Mouse (Mus musculus) limb, embryonic 10.5 days (tissue): ENCODE measurements around the gene Dpf3. TPM values are rescaled to one million over a fixed set of nuclear protein-coding genes. Genes with fewer than 3 reads are reported as not detected.

Experiments
- DNase-seq: peaks from one replicate; pipeline ENCODE4 v3.0.0-alpha.2; 2017; ENCODE audit warnings: low spot score
- H3K27ac ChIP-seq: fragments of 300-500 bp; sonication (generic); 2 replicates; pipeline ENCODE4 v1.5.1; 2016; ENCODE audit warnings: mild to moderate bottlenecking
- H3K27me3 ChIP-seq: fragments of 300-500 bp; sonication (generic); 2 replicates; pipeline ENCODE4 v1.6.1; 2016; ENCODE audit warnings: low read depth, mild to moderate bottlenecking; ENCODE audit not compliant: poor library complexity, severe bottlenecking
- H3K36me3 ChIP-seq: fragments of 300-500 bp; sonication (generic); 2 replicates; pipeline ENCODE4 v1.6.1; 2016; ENCODE audit warnings: mild to moderate bottlenecking, moderate library complexity
- H3K4me1 ChIP-seq: fragments of 300-500 bp; sonication (generic); 2 replicates; pipeline ENCODE4 v1.6.1; 2016
- H3K4me3 ChIP-seq: fragments of 300-500 bp; sonication (generic); 2 replicates; pipeline ENCODE4 v1.5.1; 2016; ENCODE audit warnings: mild to moderate bottlenecking, moderate library complexity
- H3K9me3 ChIP-seq: fragments of 300-500 bp; sonication (generic); replicated peaks from 2 replicates; pipeline ENCODE4 v1.6.1; 2016; ENCODE audit warnings: mild to moderate bottlenecking
- WGBS: fragments of 180-500 bp; shearing (Covaris S2); methylation state at CpG from one replicate; pipeline ENCODE4 v1.1.7; 2016; 5-methylcytosine and 5-hydroxymethylcytosine counted together
- polyA plus RNA-seq: library from polyadenylated mRNA; unstranded; fragments of >200 nt; fragmentation: Nextera tagmentation; extraction: Ambion mirVana; gene quantifications from 2 replicates; pipeline ENCODE4 v1.2.1, GENCODE M21; 2016

Dpf3 gene
- polyA plus RNA-seq, 1 experiment from 2014 or later: 2.6 TPM

- Histone ChIP-seq H3K36me3 (no peaks in the 10 kb centered on the region), H3K27ac (peak within 1 kb of the TSS; percentile 86), H3K4me1 (peaks cover 39% of the 10 kb centered on the region), H3K4me3 (peak within 1 kb of the TSS; percentile 80), H3K27me3 (no peaks in the 10 kb centered on the region), H3K9me3 (no peaks in the 10 kb centered on the region)
- peak; percentile 94 for DNase-seq
- WGBS: under 1% methylated on average over 32 of the region's 32 CpGs
Observed at GRCm38 (mm10) chr12:83520311-83520890, 32.9 kb upstream of the Dpf3 start, which contains the start of gene Dcaf4. TSS of gene Dcaf4 (plus strand) at chr12:83520466.

DNA sequence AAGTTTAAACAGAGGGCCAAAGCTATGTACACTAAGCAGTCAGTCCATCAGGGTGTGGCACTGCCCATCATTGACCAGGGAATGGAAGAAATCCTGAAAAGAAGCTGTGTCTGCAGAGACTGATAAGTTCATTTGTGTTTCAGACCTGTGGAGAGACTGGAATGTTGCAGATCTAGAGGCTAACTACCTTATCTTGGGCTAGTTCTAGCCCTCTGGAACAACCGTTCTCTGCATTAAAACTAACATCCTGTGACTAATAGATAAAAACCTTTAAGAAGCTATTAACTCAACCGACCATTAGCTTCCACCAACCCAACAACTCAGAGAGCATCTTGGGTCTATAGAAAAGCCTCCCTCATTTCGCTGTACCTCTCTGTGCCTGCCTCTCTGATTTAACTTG, 30.1 kb upstream of the Dpf3 start:
- 81% methylated on average over 3 of the region's 3 CpGs for WGBS
- Histone ChIP-seq H3K4me3 (no peak overlapping the region), H3K27ac (no peak overlapping the region), H3K4me1 (peaks cover 43% of the 10 kb centered on the region), H3K27me3 (no peaks in the 10 kb centered on the region), H3K36me3 (no peaks in the 10 kb centered on the region), H3K9me3 (no peaks in the 10 kb centered on the region)
- DNase-seq: no peak

GRCm38 (mm10) chr12:83514216-83514615, 26.7 kb upstream of the Dpf3 start:
- peaks cover 28% of the 10 kb centered on the region for H3K4me1 ChIP-seq
- no peak for DNase-seq
- WGBS: 78% methylated on average over 4 of the region's 4 CpGs
- no peak overlapping the region for H3K27ac ChIP-seq
- no peak overlapping the region for H3K4me3 ChIP-seq
- H3K9me3 ChIP-seq: no peaks in the 10 kb centered on the region
- H3K36me3 ChIP-seq: no peaks in the 10 kb centered on the region
- no peaks in the 10 kb centered on the region for H3K27me3 ChIP-seq

DNA sequence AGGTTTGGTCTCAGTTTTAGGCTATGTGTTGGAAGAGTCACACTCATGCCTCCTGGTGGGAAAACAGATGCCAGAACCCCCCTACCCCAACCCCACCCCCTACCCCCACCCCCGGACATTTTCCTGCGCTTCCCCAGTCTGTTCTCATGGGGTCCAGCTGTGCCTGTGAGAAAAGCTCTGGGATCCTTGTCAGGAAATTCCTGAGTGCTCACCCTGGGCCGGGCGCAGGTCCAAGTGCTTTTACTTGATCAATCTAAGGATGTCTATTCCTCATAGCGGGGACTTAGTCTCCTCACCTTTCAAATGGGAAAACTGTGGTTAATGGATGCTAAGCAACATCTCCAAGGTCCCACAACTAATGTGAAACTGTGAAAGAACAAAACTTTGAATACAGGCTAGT, 25.7 kb upstream of the Dpf3 start:
- Histone ChIP-seq H3K36me3 (no peaks in the 10 kb centered on the region), H3K27me3 (no peaks in the 10 kb centered on the region), H3K4me1 (peaks cover 28% of the 10 kb centered on the region), H3K9me3 (no peaks in the 10 kb centered on the region), H3K4me3 (0 out of 2 replicates have a peak overlapping the region, but pooled peaks have one; percentile 5), H3K27ac (no peak overlapping the region; the same call in 1 of the 2 replicates)
- WGBS: 41% methylated on average over 5 of the region's 5 CpGs
- DNase-seq: no peak

- Histone ChIP-seq H3K27ac (no peak overlapping the region; the same call in 1 of the 2 replicates), H3K9me3 (no peaks in the 10 kb centered on the region), H3K36me3 (no peaks in the 10 kb centered on the region), H3K4me1 (peaks cover 28% of the 10 kb centered on the region), H3K4me3 (0 out of 2 replicates have a peak overlapping the region, but pooled peaks have one; percentile 5), H3K27me3 (no peaks in the 10 kb centered on the region)
- no peak for DNase-seq
- 30% methylated on average over 4 of the region's 4 CpGs for WGBS
Observed at GRCm38 (mm10) chr12:83512783-83513182, 25.3 kb upstream of the Dpf3 start.

- 86% methylated on average over 5 of the region's 5 CpGs for WGBS
- Histone ChIP-seq H3K4me1 (peaks cover 21% of the 10 kb centered on the region), H3K36me3 (no peaks in the 10 kb centered on the region), H3K9me3 (no peaks in the 10 kb centered on the region), H3K27me3 (no peaks in the 10 kb centered on the region), H3K27ac (no peak overlapping the region), H3K4me3 (no peak overlapping the region)
- DNase-seq: no peak
Observed at GRCm38 (mm10) chr12:83510586-83510985, 23.1 kb upstream of the Dpf3 start.

DNA sequence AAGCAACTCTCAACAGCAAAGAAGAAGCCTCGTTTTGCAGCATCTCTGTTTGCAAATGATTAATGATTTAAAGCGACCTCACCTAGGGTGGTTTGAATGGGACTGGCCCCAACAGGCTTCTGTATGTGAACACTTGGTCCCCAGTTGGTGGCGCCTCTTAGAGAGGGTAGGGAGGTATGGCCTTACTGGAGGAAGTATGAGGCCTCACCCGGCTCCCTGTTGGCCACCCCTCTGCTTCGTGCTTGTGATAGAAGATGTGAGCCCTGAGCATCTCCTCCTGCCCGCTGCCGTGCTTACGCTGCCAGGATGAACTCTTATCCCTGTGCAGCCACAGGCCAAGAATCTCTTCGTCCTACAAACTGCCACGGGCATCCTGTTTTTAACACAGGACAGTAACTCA, 19.0 kb upstream of the Dpf3 start:
- no peaks in the 10 kb centered on the region for H3K4me1 ChIP-seq
- no peak overlapping the region for H3K27ac ChIP-seq
- no peak overlapping the region for H3K4me3 ChIP-seq
- no peaks in the 10 kb centered on the region for H3K9me3 ChIP-seq
- no peaks in the 10 kb centered on the region for H3K36me3 ChIP-seq
- DNase-seq: no peak
- peaks cover 5% of the 10 kb centered on the region; the same call in 1 of the 2 replicates for H3K27me3 ChIP-seq
- WGBS: 81% methylated on average over 10 of the region's 10 CpGs

DNA sequence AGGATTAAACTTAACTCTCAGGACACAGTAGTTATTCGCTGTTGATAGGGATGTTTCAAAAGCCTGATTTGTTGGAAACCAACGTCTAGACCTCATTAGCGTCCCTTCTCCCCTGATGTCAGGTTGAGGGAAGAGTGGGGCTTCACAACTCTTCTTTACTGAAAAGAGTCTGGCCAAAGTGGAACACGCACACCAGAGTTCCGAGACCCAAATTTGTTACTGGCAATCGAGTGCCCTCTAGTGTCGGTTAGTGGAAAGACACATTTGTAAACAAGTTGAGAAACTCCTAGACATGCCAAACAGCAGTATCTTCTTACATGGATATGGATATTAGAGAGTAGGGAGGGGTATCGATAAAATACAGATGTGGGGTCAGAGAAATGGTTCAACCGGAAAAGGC, 14.7 kb upstream of the Dpf3 start:
- peaks cover 6% of the 10 kb centered on the region; the same call in 1 of the 2 replicates for H3K27me3 ChIP-seq
- no peaks in the 10 kb centered on the region for H3K36me3 ChIP-seq
- DNase-seq: peak; percentile 59
- no peak overlapping the region for H3K27ac ChIP-seq
- WGBS: 6% methylated on average over 9 of the region's 9 CpGs
- H3K9me3 ChIP-seq: no peaks in the 10 kb centered on the region
- no peak overlapping the region for H3K4me3 ChIP-seq
- H3K4me1 ChIP-seq: peaks cover 8% of the 10 kb centered on the region

DNA sequence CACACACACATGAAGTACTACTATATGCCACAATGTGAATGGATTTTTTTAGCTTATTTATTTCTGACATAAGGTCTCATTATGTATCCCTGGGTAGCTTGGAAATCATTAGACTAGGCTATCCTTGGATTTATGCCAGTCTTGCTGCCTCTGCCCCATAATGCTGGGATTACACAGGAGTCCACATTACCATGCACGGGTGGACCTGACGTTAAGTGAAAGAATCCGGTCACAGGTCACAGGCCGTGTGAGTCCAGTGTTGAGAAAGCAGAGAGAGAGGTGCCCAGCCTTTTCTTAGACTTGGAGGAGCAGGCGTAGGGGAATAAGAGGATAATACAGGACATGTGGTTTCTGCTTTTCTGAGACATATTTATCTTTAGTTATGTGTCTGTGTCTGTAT, 11.7 kb upstream of the Dpf3 start:
- H3K4me1 ChIP-seq: peaks cover 19% of the 10 kb centered on the region
- H3K9me3 ChIP-seq: no peaks in the 10 kb centered on the region
- WGBS: 90% methylated on average over 5 of the region's 5 CpGs
- no peak for DNase-seq
- no peak overlapping the region for H3K27ac ChIP-seq
- H3K36me3 ChIP-seq: no peaks in the 10 kb centered on the region
- no peak overlapping the region for H3K4me3 ChIP-seq
- H3K27me3 ChIP-seq: peaks cover 8% of the 10 kb centered on the region; the same call in 1 of the 2 replicates

GRCm38 (mm10) chr12:83497959-83498358, 10.4 kb upstream of the Dpf3 start:
- Histone ChIP-seq H3K27ac (no peak overlapping the region), H3K4me3 (no peak overlapping the region), H3K36me3 (no peaks in the 10 kb centered on the region), H3K27me3 (peaks cover 14% of the 10 kb centered on the region), H3K9me3 (no peaks in the 10 kb centered on the region), H3K4me1 (peaks cover 19% of the 10 kb centered on the region)
- DNase-seq: no peak
- 83% methylated on average over 3 of the region's 3 CpGs for WGBS

GRCm38 (mm10) chr12:83496736-83497135, 9.2 kb upstream of the Dpf3 start:
- H3K4me1 ChIP-seq: peaks cover 19% of the 10 kb centered on the region
- H3K27ac ChIP-seq: no peak overlapping the region
- H3K9me3 ChIP-seq: no peaks in the 10 kb centered on the region
- DNase-seq: no peak
- peaks cover 11% of the 10 kb centered on the region for H3K27me3 ChIP-seq
- 96% methylated on average over 6 of the region's 6 CpGs for WGBS
- H3K36me3 ChIP-seq: no peaks in the 10 kb centered on the region
- no peak overlapping the region for H3K4me3 ChIP-seq

DNA sequence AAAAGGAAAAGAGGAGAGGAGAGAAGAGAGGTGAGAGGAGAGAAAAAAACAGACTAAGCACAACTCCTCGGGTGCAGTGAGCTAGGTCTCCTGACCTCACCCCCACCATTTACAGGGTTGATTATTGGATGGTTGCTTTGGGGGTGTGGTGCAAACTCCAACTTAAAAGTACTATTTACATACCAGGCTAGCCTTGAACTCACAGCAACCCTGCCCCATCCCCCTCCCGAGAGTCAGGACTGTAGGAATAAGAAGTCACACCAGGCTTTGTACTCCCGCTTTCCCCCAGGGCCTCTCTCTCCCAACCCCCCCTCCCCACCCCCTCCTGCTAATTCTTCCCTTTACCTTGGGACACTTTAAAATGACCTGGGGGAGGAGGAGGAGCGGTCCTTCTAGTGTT, 8.8 kb upstream of the Dpf3 start:
- H3K4me1 ChIP-seq: peaks cover 19% of the 10 kb centered on the region
- no peak for DNase-seq
- WGBS: 73% methylated on average over 4 of the region's 4 CpGs
- no peaks in the 10 kb centered on the region for H3K36me3 ChIP-seq
- H3K4me3 ChIP-seq: no peak overlapping the region
- H3K9me3 ChIP-seq: no peaks in the 10 kb centered on the region
- peaks cover 8% of the 10 kb centered on the region; the same call in 1 of the 2 replicates for H3K27me3 ChIP-seq
- H3K27ac ChIP-seq: no peak overlapping the region

DNA sequence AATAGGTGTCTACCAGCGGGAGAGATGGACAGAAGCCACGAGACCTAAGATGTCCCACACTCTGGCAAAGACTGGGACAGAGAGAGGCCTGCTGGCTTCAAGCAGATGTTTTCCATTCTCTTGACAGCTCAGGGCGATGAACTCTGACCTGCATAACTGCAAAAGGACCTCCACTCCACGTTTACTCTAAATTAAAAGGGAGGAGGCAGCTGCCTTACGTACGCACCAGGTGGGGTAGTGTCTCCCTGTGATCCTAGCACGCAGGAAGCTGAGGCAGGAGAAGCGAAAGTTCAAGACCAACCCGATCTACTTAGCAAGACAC, 8.4 kb upstream of the Dpf3 start:
- H3K27me3 ChIP-seq: peaks cover 8% of the 10 kb centered on the region; the same call in 1 of the 2 replicates
- no peak for DNase-seq
- no peaks in the 10 kb centered on the region for H3K9me3 ChIP-seq
- H3K27ac ChIP-seq: no peak overlapping the region
- no peaks in the 10 kb centered on the region for H3K36me3 ChIP-seq
- peaks cover 19% of the 10 kb centered on the region for H3K4me1 ChIP-seq
- no peak overlapping the region for H3K4me3 ChIP-seq
- WGBS: 39% methylated on average over 9 of the region's 9 CpGs
